Mouse (Mus musculus): Measurements from ENCODE around the gene Mapk1ip1l. TPM values are rescaled to one million over a fixed set of nuclear protein-coding genes. Genes with fewer than 3 reads are reported as not detected.

Gene Mapk1ip1l
- polyA plus RNA-seq, 1 experiment from 2014 or later = 30.9 TPM

Other genes with a start within 250 kb of the Mapk1ip1l start
- gene Gch1, start 108.9 kb upstream of the Mapk1ip1l start, polyA plus RNA-seq (2015; fragmentation: Nextera tagmentation; extraction: Ambion mirVana) = 3.8 and 4.6 TPM in 2 replicates
- gene Wdhd1, start 21.4 kb upstream of the Mapk1ip1l start, polyA plus RNA-seq (2015; fragmentation: Nextera tagmentation; extraction: Ambion mirVana) = 29.5 and 33.8 TPM in 2 replicates
- 1.8 and 2.2 TPM in 2 replicates for gene Socs4, start 21.3 kb upstream of the Mapk1ip1l start, polyA plus RNA-seq (2015; fragmentation: Nextera tagmentation; extraction: Ambion mirVana)
- gene Lgals3, start 69.5 kb downstream of the Mapk1ip1l start, polyA plus RNA-seq (2015; fragmentation: Nextera tagmentation; extraction: Ambion mirVana) = 41.4 and 45.8 TPM in 2 replicates
- 43.3 and 49.9 TPM in 2 replicates for gene Dlgap5, start 120.1 kb downstream of the Mapk1ip1l start, polyA plus RNA-seq (2015; fragmentation: Nextera tagmentation; extraction: Ambion mirVana)
- 38.3 and 41.6 TPM in 2 replicates for gene Fbxo34, start 152.2 kb downstream of the Mapk1ip1l start, polyA plus RNA-seq (2015; fragmentation: Nextera tagmentation; extraction: Ambion mirVana)